Mouse (Mus musculus): ENCODE results near the gene Ros1.

GRCm38 (mm10) chr10:52027161-52028035 lies 167.6 kb downstream of the Ros1 start:
- TF ChIP-seq POLR2A (IDR thresholded peaks at IDR 0.05; ENCODE audit: borderline replicate concordance, extremely low read depth, insufficient read depth, insufficient read length, poor library complexity, severe bottlenecking) = no peak
- TF ChIP-seq CTCF (IDR thresholded peaks at IDR 0.05; ENCODE audit: borderline replicate concordance, extremely low read depth, insufficient read depth, insufficient read length) = no peak

Data from brain, embryonic 14.5 days (tissue).